Mouse (Mus musculus) embryonic facial prominence, embryonic 14.5 days (tissue): ENCODE results near the gene Olfr458. TPM values are rescaled to one million over a fixed set of nuclear protein-coding genes. Genes with fewer than 3 reads are reported as not detected.

ENCODE experiments used
- ATAC-seq: fragments of 200-750 bp; cut with Nextera tagmentation; 2 replicates; pipeline ENCODE4 v1.8.0; 2017; ENCODE audit warnings: low read depth, moderate number of reproducible peaks, moderate TSS enrichment
- DNase-seq: peaks from one replicate; pipeline ENCODE4 v3.0.0-alpha.2; 2015; ENCODE audit warnings: low spot score
- H3K27ac ChIP-seq: fragments of 300-500 bp; sonication (generic); replicated peaks from 2 replicates; pipeline ENCODE4 v1.5.1; 2014; ENCODE audit warnings: low read depth, mild to moderate bottlenecking, low read length, moderate library complexity
- H3K27me3 ChIP-seq: fragments of 300-500 bp; sonication (generic); replicated peaks from 2 replicates; pipeline ENCODE4 v1.6.1; 2014; ENCODE audit warnings: low read length; ENCODE audit not compliant: control insufficient read depth, insufficient read depth
- H3K36me3 ChIP-seq: fragments of 300-500 bp; sonication (generic); 2 replicates; pipeline ENCODE4 v1.6.1; 2014; ENCODE audit warnings: low read length, mixed read lengths; ENCODE audit not compliant: control insufficient read depth, insufficient read depth
- H3K4me1 ChIP-seq: fragments of 300-500 bp; sonication (generic); 2 replicates; pipeline ENCODE4 v1.6.1; 2014; ENCODE audit warnings: antibody characterized with exemption, low read length; ENCODE audit not compliant: control insufficient read depth, insufficient read depth
- H3K4me2 ChIP-seq: fragments of 300-500 bp; sonication (generic); 2 replicates; pipeline ENCODE4 v1.6.1; 2014; ENCODE audit warnings: low read depth, mild to moderate bottlenecking, low read length, moderate library complexity, mixed read lengths
- H3K4me3 ChIP-seq: fragments of 300-500 bp; sonication (generic); 2 replicates; pipeline ENCODE4 v1.5.1; 2014; ENCODE audit warnings: low read depth, mild to moderate bottlenecking, low read length
- H3K9ac ChIP-seq: fragments of 300-500 bp; sonication (generic); 2 replicates; pipeline ENCODE4 v1.6.1; 2014; ENCODE audit warnings: low read depth, mild to moderate bottlenecking, low read length, moderate library complexity, mixed read lengths
- H3K9me3 ChIP-seq: fragments of 300-500 bp; sonication (generic); 2 replicates; pipeline ENCODE4 v1.6.1; 2016; ENCODE audit warnings: low read length; ENCODE audit not compliant: control insufficient read depth
- WGBS: fragments of 180-500 bp; shearing (Covaris S2); extraction: QIAGEN DNeasy Blood & Tissue Kit; methylation state at CpG from one replicate; pipeline ENCODE4 v1.1.7; 2014; 5-methylcytosine and 5-hydroxymethylcytosine counted together
- polyA plus RNA-seq: library from polyadenylated mRNA; unstranded; fragments of >200 nt; fragmentation: Nextera tagmentation; extraction: Ambion mirVana; gene quantifications from 2 replicates; pipeline ENCODE4 v1.2.1, GENCODE M21; 2014

Gene Olfr458
- polyA plus RNA-seq, 1 experiment from 2014 or later = not detected

DNA sequence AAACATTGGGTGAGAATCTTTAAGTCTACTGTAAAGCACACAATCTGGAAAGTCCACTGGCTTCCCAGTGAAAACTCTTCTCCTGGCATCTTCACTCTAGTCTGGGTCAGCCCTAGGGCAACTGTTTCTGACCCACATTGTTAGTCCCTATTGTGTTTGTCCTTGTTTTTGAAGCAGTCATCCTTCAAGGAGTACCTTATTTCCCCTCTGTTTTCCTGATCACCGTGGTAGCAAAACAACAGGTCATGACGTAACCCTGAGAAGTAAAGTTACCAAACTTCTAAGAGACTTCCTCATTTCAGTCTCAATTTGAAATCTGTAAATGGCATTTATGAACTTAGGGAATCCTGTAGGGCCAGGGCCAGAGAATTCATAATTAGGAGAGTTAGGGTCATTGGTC lies 43.6 kb downstream of the Olfr458 start:
- H3K4me1 ChIP-seq = no peaks in the 10 kb centered on the region

DNA sequence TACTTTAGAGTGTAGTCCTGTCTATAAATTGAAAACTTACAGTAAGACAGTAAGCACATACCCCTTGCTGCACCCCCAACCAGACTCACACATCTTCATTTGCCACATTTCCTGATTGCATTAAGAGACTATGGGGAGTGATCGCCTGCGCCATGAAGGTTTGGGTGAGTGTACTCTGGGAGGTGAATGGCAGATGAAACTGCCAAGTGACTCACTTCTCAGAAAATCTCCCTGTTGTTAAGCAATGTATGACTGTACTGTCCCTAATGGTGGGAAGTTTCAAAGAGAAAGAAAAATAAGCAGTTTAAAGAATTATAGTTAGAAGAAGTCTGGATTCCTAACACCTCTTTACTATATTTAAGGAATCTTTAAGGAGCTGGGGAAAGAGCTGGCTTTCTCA lies 45.6 kb downstream of the Olfr458 start:
- no peaks in the 10 kb centered on the region for H3K4me1 ChIP-seq
- no peak for ATAC-seq
- WGBS = 83% methylated on average over 2 of the region's 2 CpGs

More for the DNA sequence above, 43.6 kb downstream of the Olfr458 start:
- no peak for ATAC-seq
- no peaks in the 10 kb centered on the region for H3K27me3 ChIP-seq
- WGBS = 63% methylated on average over 2 of the region's 2 CpGs
- no peaks in the 10 kb centered on the region for H3K36me3 ChIP-seq
- H3K9me3 ChIP-seq = no peaks in the 10 kb centered on the region
- H3K9ac ChIP-seq = no peak overlapping the region
- no peak overlapping the region for H3K4me2 ChIP-seq
- DNase-seq = no peak
- H3K4me3 ChIP-seq = no peak overlapping the region
- no peak overlapping the region for H3K27ac ChIP-seq

More for the DNA sequence above, 45.6 kb downstream of the Olfr458 start:
- Histone ChIP-seq H3K4me2 (no peak overlapping the region), H3K9me3 (no peaks in the 10 kb centered on the region), H3K4me3 (no peak overlapping the region), H3K36me3 (no peaks in the 10 kb centered on the region), H3K27me3 (no peaks in the 10 kb centered on the region), H3K9ac (no peak overlapping the region), H3K27ac (no peak overlapping the region)
- DNase-seq = no peak

Other genes with a start within 250 kb of the Olfr458 start
- not detected in 2 replicates for gene Tas2r144, start 249.9 kb downstream of the Olfr458 start, polyA plus RNA-seq
- 15.8 and 18.6 TPM in 2 replicates for gene Gstk1, start 219.3 kb downstream of the Olfr458 start, polyA plus RNA-seq
- gene Tmem139, start 203.2 kb downstream of the Olfr458 start, polyA plus RNA-seq = 0.89 and 1.0 TPM in 2 replicates
- gene Casp2, start 200.2 kb downstream of the Olfr458 start, polyA plus RNA-seq = 38.6 and 43.2 TPM in 2 replicates
- 0.66 and 0.92 TPM in 2 replicates for gene Clcn1, start 178.5 kb downstream of the Olfr458 start, polyA plus RNA-seq
- gene Fam131b, start 140.6 kb downstream of the Olfr458 start, polyA plus RNA-seq = 0.43 and 0.46 TPM in 2 replicates
- gene Zyx, start 115.6 kb downstream of the Olfr458 start, polyA plus RNA-seq = 155 and 156 TPM in 2 replicates
- gene Epha1, start 91.9 kb downstream of the Olfr458 start, polyA plus RNA-seq = 3.8 and 4.3 TPM in 2 replicates
- not detected in 2 replicates for gene Tas2r143, start 65.0 kb downstream of the Olfr458 start, polyA plus RNA-seq
- not detected in 2 replicates for gene Tas2r135, start 59.8 kb downstream of the Olfr458 start, polyA plus RNA-seq
- gene Tas2r126, start 30.7 kb downstream of the Olfr458 start, polyA plus RNA-seq = not detected in 2 replicates
- gene Olfr457, start 11.1 kb upstream of the Olfr458 start, polyA plus RNA-seq = not detected in 2 replicates
- gene Olfr456, start 22.0 kb upstream of the Olfr458 start, polyA plus RNA-seq = 0.17 TPM in 1 of 2 replicates, not detected in the other
- gene Olfr455, start 82.4 kb upstream of the Olfr458 start, polyA plus RNA-seq = not detected in 2 replicates
- not detected in 2 replicates for gene Tcaf3, start 132.5 kb upstream of the Olfr458 start, polyA plus RNA-seq
- 2.3 and 2.5 TPM in 2 replicates for gene Tcaf2, start 180.1 kb upstream of the Olfr458 start, polyA plus RNA-seq
- 78.5 and 78.6 TPM in 2 replicates for gene Tcaf1, start 244.9 kb upstream of the Olfr458 start, polyA plus RNA-seq